Mouse (Mus musculus): ENCODE data around the gene Rps6kb2. TPM values are rescaled to one million over a fixed set of nuclear protein-coding genes. Genes with fewer than 3 reads are reported as not detected.

Rps6kb2 gene
- polyA plus RNA-seq, 1 experiment from 2014 or later: 22.1 TPM

DNA sequence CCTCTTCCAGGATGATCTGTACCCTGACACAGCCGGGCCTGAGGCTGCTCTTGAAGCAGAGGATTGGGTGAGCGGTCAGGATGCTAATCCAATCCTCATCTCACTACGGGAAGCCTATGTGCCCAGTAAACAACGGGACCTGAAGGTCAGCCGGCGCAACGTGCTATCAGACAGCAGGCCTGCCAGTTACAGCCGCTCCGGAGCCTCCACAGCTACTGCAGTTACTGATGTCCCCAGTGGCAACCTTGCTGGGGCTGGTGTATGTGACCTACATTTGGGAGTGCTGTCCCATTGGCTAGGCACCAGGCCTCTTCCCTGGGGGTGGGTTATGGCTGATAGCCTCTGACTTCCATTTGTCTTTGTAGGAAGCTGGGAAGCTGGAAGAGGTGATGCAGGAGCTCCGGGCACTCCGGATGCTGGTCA lies 9.9 kb downstream of the Rps6kb2 start, which contains the start of gene Ptprcap:
Gene Ptprcap, plus strand, starts transcription at position 373 of the 423 bp plus-strand sequence.
- Histone ChIP-seq H3K27me3 (ENCODE audit: insufficient read depth, low read length) (no peaks in the 10 kb centered on the region), H3K9ac (replicated peaks) (peak within 1 kb of the TSS; percentile 55), H3K9me3 (ENCODE audit: low read length) (no peaks in the 10 kb centered on the region), H3K4me1 (ENCODE audit: insufficient read depth) (peaks cover 27% of the 10 kb centered on the region), H3K4me2 (ENCODE audit: low read depth, low read length) (peak within 1 kb of the TSS; percentile 45), H3K4me3 (ENCODE audit: low read depth, low read length) (peak within 1 kb of the TSS; percentile 41), H3K36me3 (replicated peaks; ENCODE audit: insufficient read depth, low read length) (peaks cover 49% of the 10 kb centered on the region), H3K27ac (ENCODE audit: low read depth) (peak within 1 kb of the TSS; percentile 67)
- TF ChIP-seq EP300 (IDR thresholded peaks at IDR 0.05; ENCODE audit: low read depth) (no peak), CTCF (IDR thresholded peaks at IDR 0.05; ENCODE audit: low read depth) (no peak)
- ATAC-seq (no peak), DNase-seq (no peak)
- 74% methylated on average over 11 of the region's 11 CpGs for WGBS (ENCODE audit: insufficient replicate concordance)

DNA sequence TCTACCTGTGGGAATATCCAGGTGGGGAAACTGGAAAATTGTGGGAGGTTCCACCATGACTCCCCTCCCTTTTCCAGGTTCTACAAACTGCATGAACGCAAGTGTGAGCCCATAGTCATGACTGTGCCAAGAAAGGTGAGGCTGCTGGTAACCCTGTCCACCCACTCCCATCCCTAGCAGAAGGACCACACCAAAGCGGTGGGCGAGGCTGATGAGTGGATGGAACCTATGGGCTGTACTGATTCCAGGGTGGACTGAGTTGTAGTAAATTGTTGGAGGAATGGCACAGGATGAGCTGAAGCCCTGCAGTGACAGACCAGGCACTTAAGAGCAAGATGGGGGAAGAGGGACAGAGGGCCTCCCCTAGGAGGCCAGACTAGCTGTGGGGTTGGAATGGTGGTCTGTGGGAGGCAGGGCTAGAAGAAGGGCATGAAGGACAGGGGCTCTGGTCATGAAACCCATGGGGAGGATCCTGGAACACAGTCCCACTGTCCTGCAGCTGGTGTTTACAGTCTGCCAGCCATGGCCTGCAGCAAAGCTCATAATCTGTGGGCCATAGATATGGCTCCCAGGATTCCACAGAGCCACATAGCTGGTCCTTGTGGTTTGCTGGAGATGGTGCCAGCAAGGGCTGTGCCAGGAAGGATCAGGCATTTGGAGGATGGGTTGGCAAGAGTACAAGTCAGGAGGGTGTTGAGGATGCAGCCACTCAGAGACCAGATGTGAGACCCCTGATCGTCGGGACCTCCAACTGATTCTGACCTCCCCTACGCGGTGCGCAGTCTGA lies 10.5 kb downstream of the Rps6kb2 start:
- no peak for ATAC-seq
- H3K36me3 ChIP-seq (replicated peaks; ENCODE audit: insufficient read depth, low read length): peaks cover 47% of the 10 kb centered on the region
- H3K9me3 ChIP-seq (ENCODE audit: low read length): no peaks in the 10 kb centered on the region

DNA sequence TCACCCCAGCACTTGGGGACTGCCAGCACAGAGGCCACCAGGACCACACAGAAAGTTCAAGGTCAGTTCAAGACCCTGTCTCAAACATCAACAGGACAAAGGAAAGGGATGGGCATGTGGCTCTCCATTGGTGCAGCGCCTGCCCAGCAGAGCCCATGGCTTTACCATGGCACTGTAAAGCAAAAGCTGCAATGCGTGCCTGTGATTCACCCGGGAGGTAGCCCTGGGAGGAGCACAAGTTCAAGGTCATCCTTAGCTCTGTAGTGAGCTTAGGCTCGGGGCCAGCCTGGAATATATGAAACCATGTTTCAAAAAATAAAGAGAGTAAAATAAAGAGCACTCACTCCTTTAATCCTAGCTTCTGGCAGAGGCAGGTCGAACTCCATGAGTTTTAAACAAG lies 11.3 kb downstream of the Rps6kb2 start:
- 78% methylated on average over 5 of the region's 5 CpGs for WGBS (ENCODE audit: insufficient replicate concordance)
- TF ChIP-seq EP300 (IDR thresholded peaks at IDR 0.05; ENCODE audit: low read depth): no peak
- TF ChIP-seq CTCF (IDR thresholded peaks at IDR 0.05; ENCODE audit: low read depth): no peak
- peaks cover 38% of the 10 kb centered on the region for H3K4me1 ChIP-seq (ENCODE audit: insufficient read depth)

More for the DNA sequence above, 10.5 kb downstream of the Rps6kb2 start:
- H3K27ac ChIP-seq (ENCODE audit: low read depth): no peak overlapping the region
- H3K4me1 ChIP-seq (ENCODE audit: insufficient read depth): peaks cover 33% of the 10 kb centered on the region
- H3K27me3 ChIP-seq (ENCODE audit: insufficient read depth, low read length): no peaks in the 10 kb centered on the region
- 79% methylated on average over 8 of the region's 8 CpGs for WGBS (ENCODE audit: insufficient replicate concordance)
- no peak overlapping the region for H3K4me3 ChIP-seq (ENCODE audit: low read depth, low read length)
- DNase-seq: no peak
- H3K9ac ChIP-seq (replicated peaks): no peak overlapping the region
- H3K4me2 ChIP-seq (ENCODE audit: low read depth, low read length): no peak overlapping the region
- TF ChIP-seq EP300 (IDR thresholded peaks at IDR 0.05; ENCODE audit: low read depth): no peak
- no peak for TF ChIP-seq CTCF (IDR thresholded peaks at IDR 0.05; ENCODE audit: low read depth)

GRCm38 (mm10) chr19:4151488-4151860 lies 11.7 kb downstream of the Rps6kb2 start:
- Histone ChIP-seq H3K9ac (replicated peaks) (no peak overlapping the region), H3K36me3 (replicated peaks; ENCODE audit: insufficient read depth, low read length) (peaks cover 36% of the 10 kb centered on the region), H3K4me1 (ENCODE audit: insufficient read depth) (peaks cover 42% of the 10 kb centered on the region)

More for the DNA sequence above, 11.3 kb downstream of the Rps6kb2 start:
- H3K27ac ChIP-seq (ENCODE audit: low read depth): no peak overlapping the region
- no peaks in the 10 kb centered on the region for H3K9me3 ChIP-seq (ENCODE audit: low read length)
- DNase-seq (no peak), ATAC-seq (no peak)
- H3K4me3 ChIP-seq (ENCODE audit: low read depth, low read length): no peak overlapping the region
- peaks cover 40% of the 10 kb centered on the region for H3K36me3 ChIP-seq (replicated peaks; ENCODE audit: insufficient read depth, low read length)
- H3K27me3 ChIP-seq (ENCODE audit: insufficient read depth, low read length): no peaks in the 10 kb centered on the region
- no peak overlapping the region for H3K4me2 ChIP-seq (ENCODE audit: low read depth, low read length)
- no peak overlapping the region for H3K9ac ChIP-seq (replicated peaks)

DNA sequence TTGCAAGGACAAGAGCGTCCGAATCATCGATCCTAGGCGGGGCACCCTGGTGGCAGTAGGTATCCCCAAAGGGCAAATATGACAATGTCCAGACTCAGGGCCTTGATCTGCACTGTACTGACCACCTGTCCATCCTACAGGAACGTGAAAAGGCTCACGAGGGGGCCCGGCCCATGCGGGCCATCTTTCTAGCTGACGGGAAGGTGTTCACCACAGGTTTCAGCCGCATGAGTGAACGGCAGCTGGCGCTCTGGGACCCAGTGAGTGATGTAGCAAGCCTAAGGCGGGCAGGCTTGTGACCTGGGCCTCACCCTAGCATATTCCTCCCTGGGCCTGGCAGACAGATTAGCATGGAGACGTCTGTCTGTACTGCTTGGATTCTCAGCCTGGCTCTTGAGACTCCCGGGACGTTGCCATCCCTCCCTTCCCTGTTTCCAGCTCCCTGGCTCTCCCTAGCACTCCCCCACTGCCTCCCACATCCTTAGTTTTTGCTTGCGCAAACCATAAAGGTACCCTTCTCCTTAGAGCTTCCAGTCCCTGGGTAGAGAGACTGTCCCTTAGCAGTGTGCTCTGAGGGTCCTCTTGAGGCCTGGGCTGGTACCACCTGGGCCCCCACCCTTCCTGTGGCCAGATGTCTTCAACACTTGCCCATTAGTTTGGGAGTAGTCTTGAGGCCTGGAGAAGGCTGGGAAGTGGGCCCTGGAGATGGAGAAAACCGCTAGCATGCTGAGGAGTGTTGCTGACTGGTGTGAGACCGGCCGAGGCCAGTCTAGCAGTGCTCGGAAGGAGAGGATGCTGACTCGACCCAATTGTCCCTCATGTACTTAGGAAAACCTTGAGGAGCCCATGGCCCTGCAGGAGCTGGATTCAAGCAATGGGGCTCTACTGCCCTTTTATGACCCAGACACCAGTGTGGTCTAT lies 12.3 kb downstream of the Rps6kb2 start:
- DNase-seq (no peak), ATAC-seq (no peak)
- 88% methylated on average over 22 of the region's 22 CpGs for WGBS (ENCODE audit: insufficient replicate concordance)
- no peak overlapping the region for H3K9ac ChIP-seq (replicated peaks)
- H3K27ac ChIP-seq (ENCODE audit: low read depth): no peak overlapping the region
- no peaks in the 10 kb centered on the region for H3K27me3 ChIP-seq (ENCODE audit: insufficient read depth, low read length)
- no peak overlapping the region for H3K4me2 ChIP-seq (ENCODE audit: low read depth, low read length)
- peaks cover 45% of the 10 kb centered on the region for H3K4me1 ChIP-seq (ENCODE audit: insufficient read depth)
- H3K9me3 ChIP-seq (ENCODE audit: low read length): no peaks in the 10 kb centered on the region
- H3K36me3 ChIP-seq (replicated peaks; ENCODE audit: insufficient read depth, low read length): peaks cover 30% of the 10 kb centered on the region
- no peak overlapping the region for H3K4me3 ChIP-seq (ENCODE audit: low read depth, low read length)
- no peak for TF ChIP-seq EP300 (IDR thresholded peaks at IDR 0.05; ENCODE audit: low read depth)
- no peak for TF ChIP-seq CTCF (IDR thresholded peaks at IDR 0.05; ENCODE audit: low read depth)

More at GRCm38 (mm10) chr19:4151488-4151860, 11.7 kb downstream of the Rps6kb2 start:
- DNase-seq (no peak), ATAC-seq (no peak)
- no peak overlapping the region for H3K4me2 ChIP-seq (ENCODE audit: low read depth, low read length)
- no peak overlapping the region for H3K4me3 ChIP-seq (ENCODE audit: low read depth, low read length)
- no peaks in the 10 kb centered on the region for H3K27me3 ChIP-seq (ENCODE audit: insufficient read depth, low read length)
- H3K9me3 ChIP-seq (ENCODE audit: low read length): no peaks in the 10 kb centered on the region
- H3K27ac ChIP-seq (ENCODE audit: low read depth): no peak overlapping the region
- 71% methylated on average over 4 of the region's 5 CpGs for WGBS (ENCODE audit: insufficient replicate concordance)
- TF ChIP-seq CTCF (IDR thresholded peaks at IDR 0.05; ENCODE audit: low read depth): no peak
- no peak for TF ChIP-seq EP300 (IDR thresholded peaks at IDR 0.05; ENCODE audit: low read depth)

All from liver, postnatal 0 days (tissue).